Mouse (Mus musculus) frontal cortex, postnatal 10 days (tissue): ENCODE measurements around the gene Clec16a.
A peak's percentile ranks its signal among the peaks of the same experiment; 100 is the strongest.

Experiments
- DNase-seq, 2 experiments: peaks; one replicate each; pipeline ENCODE4 v3.0.0; 2022; ENCODE audit warnings: low spot score in 2 of 2, mixed read lengths in 1 of 2

The Clec16a gene

DNA sequence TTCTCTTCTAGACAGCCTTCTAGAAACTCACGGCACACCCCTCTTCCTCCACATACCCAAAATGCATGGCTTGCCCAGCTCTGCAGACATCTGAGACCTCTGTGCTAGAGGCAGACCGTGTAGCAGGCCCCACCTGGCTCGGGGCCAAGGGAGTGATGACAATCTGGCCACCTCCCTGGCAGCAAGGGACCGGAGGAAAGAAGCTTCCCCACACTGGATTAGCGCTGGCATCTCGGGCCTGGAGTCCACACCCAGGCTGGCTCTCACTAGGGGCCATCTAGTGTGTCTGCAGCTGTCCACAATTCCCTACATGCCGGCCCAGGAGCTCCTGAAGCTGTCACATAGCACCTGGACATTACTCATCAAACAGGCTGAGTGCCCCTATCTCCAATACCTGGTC is 10.6 kb upstream of the Clec16a start:
- DNase-seq: no peak

GRCm38 (mm10) chr16:10536323-10536722 is 8.8 kb upstream of the Clec16a start:
- no peak for DNase-seq

DNA sequence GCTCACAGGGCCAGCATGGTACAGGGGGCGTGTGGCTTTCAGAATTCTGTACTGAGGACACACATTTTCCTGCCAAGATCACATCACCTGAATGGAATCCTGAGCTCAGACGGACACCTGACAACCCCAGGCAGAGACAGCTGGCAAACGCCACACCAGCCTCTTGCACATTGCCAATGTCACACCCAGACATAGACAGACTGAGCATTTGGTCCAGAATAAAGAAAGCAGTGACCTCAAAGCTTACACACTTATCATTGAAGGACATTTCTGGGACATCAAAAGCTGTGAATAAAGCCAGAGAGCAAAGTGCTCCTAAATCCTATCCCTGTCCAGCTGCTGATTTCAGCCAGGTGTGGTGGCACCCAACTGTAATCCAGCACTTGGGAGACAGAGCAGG is 8.2 kb upstream of the Clec16a start:
- DNase-seq: no peak

DNA sequence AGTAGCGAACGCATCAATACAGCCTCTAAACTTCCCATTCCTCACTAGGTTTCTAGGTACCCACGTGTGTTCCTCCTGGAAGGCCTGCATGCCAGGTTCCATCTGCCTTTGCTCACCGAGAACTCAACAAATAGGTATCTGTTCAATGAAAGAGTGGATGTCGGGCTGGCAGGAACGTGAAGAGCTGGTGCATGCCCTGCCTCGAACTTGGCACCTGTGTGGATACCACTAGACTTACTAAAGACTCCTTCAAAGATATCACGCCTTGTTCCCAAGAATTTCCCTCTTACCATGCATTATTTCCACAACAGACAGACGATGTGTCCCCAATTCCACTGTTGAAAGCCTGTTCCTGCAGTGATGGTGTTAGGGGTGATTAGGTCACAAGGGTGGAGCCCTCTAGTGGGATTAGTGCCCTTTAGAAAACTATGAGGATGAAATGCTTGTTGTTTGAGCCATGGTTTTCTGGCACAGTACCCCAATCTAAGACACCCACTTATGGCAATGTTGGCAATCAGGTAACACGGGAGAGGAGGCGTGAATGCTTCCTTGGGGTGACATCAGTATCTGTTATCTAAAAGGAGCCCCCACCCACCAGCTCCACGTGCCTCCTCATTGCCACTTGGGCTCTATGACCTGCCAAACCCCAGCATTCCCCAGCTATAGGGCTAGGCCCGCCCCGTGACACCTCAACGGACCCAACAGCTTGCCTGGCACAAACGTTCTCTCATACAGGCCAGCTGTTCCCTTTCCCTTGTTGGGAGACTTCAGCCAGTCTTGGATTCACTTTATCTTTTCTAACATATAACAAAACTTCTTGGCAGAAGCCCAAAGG is 4.2 kb upstream of the Clec16a start:
- DNase-seq: no peak

- DNase-seq: no peak
Observed at GRCm38 (mm10) chr16:10541598-10541930, 3.6 kb upstream of the Clec16a start.

DNA sequence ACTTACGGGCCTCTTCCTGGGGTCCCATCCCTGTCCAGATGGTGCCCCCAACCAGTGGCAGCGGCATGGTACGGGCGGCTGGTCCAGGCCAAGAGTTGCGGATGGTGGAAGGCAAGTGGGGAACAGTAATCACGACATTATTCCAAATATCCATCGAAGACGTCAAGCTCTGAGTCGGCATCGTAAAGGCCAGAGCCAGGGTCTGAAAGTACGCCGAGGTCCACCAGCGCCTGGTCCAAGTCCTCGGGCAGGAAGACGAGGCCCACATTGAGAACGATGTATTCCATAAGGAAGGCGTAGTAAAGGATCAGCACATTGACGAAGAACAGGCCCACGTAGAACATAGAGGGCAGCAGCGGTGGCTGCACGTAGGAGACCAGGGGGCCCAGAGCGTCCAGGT is 2.9 kb upstream of the Clec16a start:
- peak in 1 of 2 experiments; percentile 30 for DNase-seq

DNA sequence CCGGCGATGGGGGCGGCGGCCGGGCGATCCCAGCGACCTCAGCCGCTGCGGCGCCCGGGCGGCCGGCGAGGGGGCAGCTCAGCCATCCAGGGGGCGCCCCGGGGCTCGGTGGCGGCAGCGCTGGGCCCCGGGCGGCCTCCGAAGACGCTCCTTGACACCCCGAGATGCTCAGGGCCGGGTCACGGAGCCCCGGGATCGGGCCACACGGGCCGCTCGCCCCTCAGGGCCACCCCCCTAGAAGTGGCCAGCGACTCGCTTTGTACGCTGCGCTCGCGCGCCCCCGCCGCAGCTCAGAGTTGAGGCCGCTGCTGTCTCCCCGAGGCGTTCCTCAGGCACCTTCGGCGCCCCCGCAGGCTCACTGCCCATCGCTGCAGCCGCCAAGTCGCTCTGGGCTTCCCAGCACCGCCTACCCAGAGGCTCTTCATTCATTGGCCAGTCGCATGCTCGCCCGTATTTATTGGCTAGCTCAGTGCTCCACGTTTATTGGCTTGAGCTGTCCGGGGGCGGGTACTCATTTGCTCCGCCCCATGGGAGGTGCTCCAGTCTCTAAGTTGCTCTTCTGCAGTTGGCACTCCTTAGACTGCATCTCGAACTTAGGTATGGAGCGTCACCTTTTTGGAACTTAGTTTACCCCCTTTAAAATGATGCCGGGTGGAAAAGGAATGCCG is 2.3 kb upstream of the Clec16a start, which contains the start of gene Dexi:
Dexi (minus strand) TSS at position 357 of the 668 bp plus-strand sequence.
- DNase-seq: peak; percentile 94 to 97

- no peak for DNase-seq
Observed at GRCm38 (mm10) chr16:10546865-10547264, 1.7 kb downstream of the Clec16a start.

DNA sequence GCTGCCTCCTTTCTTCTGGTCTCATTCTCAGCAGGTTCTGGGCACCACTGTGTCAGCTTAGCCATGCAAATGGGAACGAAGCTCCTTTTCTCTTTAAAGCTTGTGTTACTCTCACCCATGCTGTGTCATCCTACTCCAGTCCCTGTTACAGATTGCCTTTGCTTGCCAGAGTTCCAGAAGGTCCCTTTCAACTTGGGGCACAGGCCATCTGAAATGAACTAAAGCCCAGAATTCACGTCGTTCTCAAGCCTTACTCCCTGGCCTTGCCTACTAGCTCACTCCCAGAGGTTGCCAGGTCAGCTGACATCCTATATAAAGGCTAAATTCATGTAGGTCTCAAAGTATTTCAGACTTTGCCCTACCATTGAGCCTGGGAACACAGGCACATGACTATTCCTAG is 3.8 kb downstream of the Clec16a start:
- no peak for DNase-seq

DNA sequence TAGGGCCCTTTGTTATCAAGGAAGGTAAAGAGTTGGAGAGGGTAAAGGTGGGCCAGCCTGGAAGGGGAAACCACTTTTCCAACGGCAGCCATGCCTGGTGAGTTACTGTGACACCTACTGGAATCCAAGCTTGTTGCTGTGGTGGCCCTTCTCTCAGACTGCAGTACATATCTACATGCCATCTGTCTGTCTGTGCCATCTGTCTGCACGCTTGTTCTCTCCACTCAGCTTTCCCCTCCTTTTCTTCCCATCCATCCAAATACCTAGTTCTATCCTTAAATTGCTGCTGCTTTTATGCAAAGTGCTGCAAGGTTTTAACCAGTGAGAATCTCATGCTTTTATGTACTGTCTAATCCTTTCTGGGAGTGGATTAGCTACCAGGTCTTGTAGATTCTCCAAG is 4.5 kb downstream of the Clec16a start:
- DNase-seq: no peak

DNA sequence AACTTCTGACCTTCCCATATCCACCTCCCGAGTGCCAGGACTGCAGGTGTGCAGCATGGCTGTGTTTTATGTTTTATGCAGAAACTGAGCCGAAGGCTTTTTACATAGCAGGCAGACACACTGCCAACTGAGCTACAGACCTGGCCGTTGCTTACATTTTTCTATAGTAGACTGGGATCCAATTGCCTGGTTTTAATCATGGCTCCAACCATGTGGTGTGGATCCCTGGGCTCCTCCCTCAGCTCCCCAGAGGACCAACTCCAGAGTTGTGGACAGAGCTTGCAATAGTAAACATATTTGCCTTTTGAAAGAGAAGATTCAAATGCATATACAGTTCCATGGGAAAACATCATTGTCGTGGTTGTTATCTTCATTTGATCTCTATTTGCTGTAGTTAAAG is 6.5 kb downstream of the Clec16a start:
- no peak for DNase-seq

GRCm38 (mm10) chr16:10553858-10554257 is 8.7 kb downstream of the Clec16a start:
- no peak for DNase-seq

DNA sequence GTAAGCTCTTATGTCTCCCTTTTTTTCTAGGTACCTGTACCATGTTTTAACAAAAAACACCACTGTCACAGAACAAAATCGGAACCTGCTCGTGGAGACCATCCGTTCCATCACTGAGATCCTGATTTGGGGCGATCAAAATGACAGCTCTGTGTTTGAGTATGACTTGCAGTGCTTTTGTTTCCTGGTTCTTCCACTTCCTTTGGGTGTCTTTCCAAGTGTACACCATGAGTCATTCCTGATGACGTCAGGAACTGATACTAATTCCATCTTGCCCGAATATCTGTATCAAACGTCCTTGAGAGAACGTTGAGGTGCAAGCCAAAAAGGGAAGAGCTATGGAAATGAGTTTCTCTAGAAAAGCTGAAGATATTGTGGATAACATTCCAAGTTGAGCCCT is 14.9 kb downstream of the Clec16a start:
- DNase-seq: no peak

GRCm38 (mm10) chr16:10565278-10565885 is 20.2 kb downstream of the Clec16a start:
- peak in 1 of 2 experiments; percentile 45 for DNase-seq

DNA sequence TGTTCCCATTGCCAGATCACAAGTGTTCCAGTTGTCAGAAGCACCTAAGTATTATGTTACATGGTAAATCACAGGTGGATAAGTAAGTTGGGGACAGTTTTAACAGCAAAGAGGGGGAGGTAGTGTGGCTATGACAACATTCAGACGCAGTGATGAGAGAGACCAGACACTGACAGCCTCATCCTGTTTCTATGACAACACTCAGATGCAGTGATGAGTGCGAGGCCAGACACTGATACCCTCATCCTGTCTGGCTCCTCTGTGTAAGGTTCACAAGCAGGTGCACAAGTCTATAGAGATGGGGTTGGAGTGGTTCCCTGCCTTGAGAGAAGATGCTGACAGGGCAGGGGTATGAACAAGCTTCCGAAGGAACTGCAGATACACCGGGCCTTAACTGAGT is 22.0 kb downstream of the Clec16a start:
- no peak for DNase-seq

- DNase-seq: no peak
Observed at GRCm38 (mm10) chr16:10569809-10570395, 24.8 kb downstream of the Clec16a start.

DNA sequence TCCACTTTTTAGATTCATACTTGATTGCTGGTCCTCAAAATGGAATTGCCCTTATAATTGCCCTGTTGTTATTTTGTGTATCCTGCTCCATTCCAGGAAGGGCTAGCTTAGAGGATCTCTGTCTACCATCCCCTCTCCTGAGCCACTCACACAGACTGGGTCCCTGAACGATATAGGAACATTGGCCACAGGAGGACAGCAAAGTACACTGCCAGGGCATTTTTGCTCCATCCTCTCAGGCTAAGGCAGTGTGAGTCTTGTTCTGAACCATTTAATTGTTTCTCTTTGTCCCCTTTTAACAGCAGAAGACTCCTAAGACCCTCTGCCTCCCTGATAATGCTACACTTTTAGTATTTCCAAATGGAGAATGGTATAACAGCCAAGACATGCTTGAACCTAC is 25.6 kb downstream of the Clec16a start:
- DNase-seq: peak in 1 of 2 experiments; percentile 61

DNA sequence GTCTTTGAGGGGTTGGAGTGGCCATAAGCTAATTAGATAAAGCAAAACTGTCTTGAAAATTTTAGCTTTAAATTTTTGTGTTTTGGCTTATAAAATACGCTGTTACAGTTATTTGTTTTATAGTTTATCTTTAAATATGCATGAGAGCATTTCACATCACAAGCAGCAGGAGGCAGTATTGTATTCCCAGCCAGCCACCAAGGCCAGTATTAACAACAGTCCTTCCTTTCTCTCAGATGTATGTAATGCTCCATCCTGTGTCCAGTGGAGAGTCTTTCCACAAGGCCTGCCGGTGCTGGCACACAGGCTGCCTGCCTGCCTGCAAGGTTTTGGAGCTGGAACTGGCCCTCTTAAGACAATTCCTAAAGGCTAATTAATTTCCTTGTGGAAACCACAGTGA is 26.7 kb downstream of the Clec16a start:
- DNase-seq: no peak

GRCm38 (mm10) chr16:10574936-10575335 is 29.8 kb downstream of the Clec16a start:
- DNase-seq: no peak

- no peak for DNase-seq
Observed at GRCm38 (mm10) chr16:10575915-10576314, 30.8 kb downstream of the Clec16a start.

- no peak for DNase-seq
Observed at GRCm38 (mm10) chr16:10577548-10577947, 32.4 kb downstream of the Clec16a start.

DNA sequence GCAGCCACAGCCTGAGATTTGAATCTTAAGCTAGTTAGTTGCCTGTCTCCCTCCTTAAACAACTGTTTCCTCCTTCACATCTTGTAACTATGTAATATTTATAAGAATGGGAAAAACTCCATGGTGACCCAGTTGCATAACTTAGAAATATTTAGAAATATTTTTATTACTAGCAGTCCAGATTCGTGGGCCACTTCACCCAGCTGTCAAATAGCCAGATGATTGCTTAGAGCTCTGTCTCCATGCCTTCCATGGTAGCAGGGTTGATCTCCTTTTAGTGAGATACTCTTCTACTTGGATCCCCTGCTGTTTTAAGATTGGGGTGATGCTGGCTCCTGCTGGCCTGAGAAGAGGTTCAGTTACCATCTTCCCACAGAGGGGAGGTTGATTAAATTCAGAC is 33.2 kb downstream of the Clec16a start:
- no peak for DNase-seq
